Mouse (Mus musculus) forebrain, postnatal 0 days (tissue): ENCODE measurements around the gene Elmo3. TPM values are rescaled to one million over a fixed set of nuclear protein-coding genes. Genes with fewer than 3 reads are reported as not detected.

Experiments used
- ATAC-seq: fragments of 200-750 bp; cut with Nextera tagmentation; 2 replicates; pipeline ENCODE4 v1.8.0; 2017; ENCODE audit warnings: mild to moderate bottlenecking, moderate library complexity
- DNase-seq: peaks from one replicate; pipeline ENCODE4 v3.0.0-alpha.2; 2015
- H3K27ac ChIP-seq: fragments of 300-500 bp; sonication (generic); 2 replicates; pipeline ENCODE4 v1.5.1; 2014; ENCODE audit warnings: low read depth, mild to moderate bottlenecking, antibody characterized with exemption, low read length, moderate library complexity, mixed read lengths
- H3K27me3 ChIP-seq: fragments of 300-500 bp; sonication (generic); 2 replicates; pipeline ENCODE4 v1.6.1; 2014; ENCODE audit warnings: mild to moderate bottlenecking, low read length, mixed read lengths; ENCODE audit not compliant: insufficient read depth
- H3K36me3 ChIP-seq: fragments of 300-500 bp; sonication (generic); 2 replicates; pipeline ENCODE4 v1.6.1; 2014; ENCODE audit warnings: mild to moderate bottlenecking, moderate library complexity; ENCODE audit not compliant: insufficient read depth
- H3K4me1 ChIP-seq: fragments of 300-500 bp; sonication (generic); 2 replicates; pipeline ENCODE4 v1.6.1; 2014; ENCODE audit warnings: antibody characterized with exemption; ENCODE audit not compliant: insufficient read depth
- H3K4me2 ChIP-seq: fragments of 300-500 bp; sonication (generic); 2 replicates; pipeline ENCODE4 v1.6.1; 2014; ENCODE audit warnings: low read depth, mild to moderate bottlenecking, moderate library complexity
- H3K4me3 ChIP-seq: fragments of 300-500 bp; sonication (generic); 2 replicates; pipeline ENCODE4 v1.5.1; 2014; ENCODE audit warnings: low read depth, low read length, mixed read lengths
- H3K9ac ChIP-seq: fragments of 300-500 bp; sonication (generic); 2 replicates; pipeline ENCODE4 v1.6.1; 2014; ENCODE audit warnings: mild to moderate bottlenecking
- H3K9me3 ChIP-seq: fragments of 300-500 bp; sonication (generic); 2 replicates; pipeline ENCODE4 v1.6.1; 2016; ENCODE audit warnings: low read length
- CTCF ChIP-seq: sonication (generic); IDR thresholded peaks from 2 replicates; pipeline ENCODE4 v1.5.1; 2016; ENCODE audit warnings: antibody characterized with exemption, control low read depth, low read depth
- WGBS: fragments of 180-500 bp; shearing (Covaris S2); extraction: QIAGEN DNeasy Blood & Tissue Kit; methylation state at CpG from one replicate; pipeline ENCODE4 v1.1.7; 2014; 5-methylcytosine and 5-hydroxymethylcytosine counted together
- polyA plus RNA-seq: library from polyadenylated mRNA; unstranded; fragments of >200 nt; fragmentation: Nextera tagmentation; extraction: Ambion mirVana; gene quantifications from 2 replicates; pipeline ENCODE4 v1.2.1, GENCODE M21; 2015
- total RNA-seq: library from RNA; depleted of rRNA; stranded (reverse); fragments of >200 nt; gene quantifications from 2 replicates; pipeline ENCODE4 v1.2.3, GENCODE M21; 2014

Elmo3 gene
- total and polyA plus RNA-seq, 2 experiments from 2014 or later: 0.86 to 1.1 TPM

- no peak for TF ChIP-seq CTCF
- WGBS: 96% methylated on average over 13 of the region's 13 CpGs
- peaks cover 65% of the 10 kb centered on the region for H3K36me3 ChIP-seq
Observed at GRCm38 (mm10) chr8:105307670-105308069, 2.3 kb downstream of the Elmo3 start.

GRCm38 (mm10) chr8:105308428-105308827 lies 3.0 kb downstream of the Elmo3 start:
- no peak for ATAC-seq

More at GRCm38 (mm10) chr8:105307670-105308069, 2.3 kb downstream of the Elmo3 start:
- DNase-seq (no peak), ATAC-seq (no peak)
- Histone ChIP-seq H3K9ac (no peak overlapping the region), H3K4me1 (peaks cover 4% of the 10 kb centered on the region; the same call in 1 of the 2 replicates), H3K27ac (no peak overlapping the region), H3K27me3 (no peaks in the 10 kb centered on the region), H3K4me2 (no peak overlapping the region), H3K4me3 (no peak overlapping the region), H3K9me3 (no peaks in the 10 kb centered on the region)

DNA sequence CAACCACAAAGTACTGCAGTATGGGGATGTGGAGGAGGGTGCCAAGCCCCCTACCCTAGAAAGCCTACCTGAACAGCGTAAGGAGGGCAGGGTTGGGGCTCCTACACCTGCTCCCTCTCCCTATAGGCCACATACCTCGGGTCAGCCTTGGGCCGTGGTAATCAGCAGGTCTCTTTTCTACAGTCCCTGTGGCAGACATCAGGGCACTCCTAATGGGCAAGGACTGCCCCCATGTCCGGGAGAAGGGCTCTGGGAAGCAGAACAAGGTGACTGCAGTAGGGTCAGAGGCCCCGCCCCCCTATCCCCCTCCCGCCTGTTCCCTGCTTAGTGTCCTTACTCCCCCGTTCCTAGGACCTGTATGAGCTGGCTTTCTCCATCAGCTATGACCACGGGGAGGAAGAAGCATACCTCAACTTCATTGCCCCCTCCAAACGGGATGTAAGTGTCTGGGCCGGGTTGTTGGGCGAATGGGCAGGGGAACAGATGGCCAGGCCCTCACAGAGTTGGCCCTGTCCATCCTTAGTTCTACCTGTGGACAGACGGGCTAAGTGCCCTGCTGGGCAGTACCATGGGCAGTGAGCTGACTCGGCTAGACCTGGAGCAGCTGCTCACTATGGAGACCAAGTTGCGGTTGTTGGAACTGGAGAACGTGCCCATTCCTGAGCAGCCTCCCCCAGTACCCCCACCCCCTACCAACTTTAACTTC lies 3.9 kb downstream of the Elmo3 start:
- H3K36me3 ChIP-seq: peaks cover 67% of the 10 kb centered on the region
- H3K27me3 ChIP-seq: no peaks in the 10 kb centered on the region
- no peak overlapping the region for H3K27ac ChIP-seq
- H3K4me3 ChIP-seq: no peak overlapping the region
- no peaks in the 10 kb centered on the region for H3K9me3 ChIP-seq
- WGBS: 81% methylated on average over 15 of the region's 15 CpGs
- DNase-seq: no peak
- H3K4me1 ChIP-seq: peaks cover 4% of the 10 kb centered on the region; the same call in 1 of the 2 replicates
- no peak overlapping the region for H3K9ac ChIP-seq
- no peak overlapping the region for H3K4me2 ChIP-seq
- no peak for TF ChIP-seq CTCF
- no peak for ATAC-seq

More at GRCm38 (mm10) chr8:105308428-105308827, 3.0 kb downstream of the Elmo3 start:
- Histone ChIP-seq H3K9ac (no peak overlapping the region), H3K9me3 (no peaks in the 10 kb centered on the region), H3K27me3 (no peaks in the 10 kb centered on the region), H3K27ac (no peak overlapping the region), H3K4me3 (no peak overlapping the region), H3K36me3 (peaks cover 66% of the 10 kb centered on the region), H3K4me2 (no peak overlapping the region), H3K4me1 (peaks cover 4% of the 10 kb centered on the region; the same call in 1 of the 2 replicates)
- whole genome bisulfite sequencing: 92% methylated on average over 10 of the region's 10 CpGs
- DNase-seq: no peak
- TF ChIP-seq CTCF: no peak

GRCm38 (mm10) chr8:105310118-105310517 lies 4.7 kb downstream of the Elmo3 start:
- H3K4me3 ChIP-seq: no peak overlapping the region
- H3K4me1 ChIP-seq: peaks cover 4% of the 10 kb centered on the region; the same call in 1 of the 2 replicates
- H3K9ac ChIP-seq: no peak overlapping the region
- WGBS: 89% methylated on average over 8 of the region's 8 CpGs
- DNase-seq: no peak
- H3K27me3 ChIP-seq: no peaks in the 10 kb centered on the region
- H3K9me3 ChIP-seq: no peaks in the 10 kb centered on the region
- H3K27ac ChIP-seq: no peak overlapping the region
- H3K4me2 ChIP-seq: no peak overlapping the region
- TF ChIP-seq CTCF: no peak
- peaks cover 68% of the 10 kb centered on the region for H3K36me3 ChIP-seq
- no peak for ATAC-seq

DNA sequence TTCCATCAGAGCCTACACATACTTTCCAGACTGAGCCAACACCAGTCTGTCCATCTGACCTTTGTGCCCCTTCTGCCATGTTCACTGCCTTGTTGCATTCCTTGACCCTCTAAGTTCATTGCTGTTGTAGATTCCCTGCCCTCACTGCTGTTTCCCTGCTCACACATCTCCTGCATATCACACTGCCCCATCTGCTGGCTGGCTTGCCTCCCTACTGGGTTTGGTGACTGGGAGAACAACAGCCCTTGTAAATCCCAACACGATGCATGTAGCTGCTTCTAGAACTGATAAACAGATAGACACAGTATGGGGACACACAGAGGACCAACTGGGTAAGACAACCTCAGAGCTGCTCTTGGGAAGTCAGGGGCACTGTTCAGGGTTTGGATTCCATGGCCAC lies 6.3 kb downstream of the Elmo3 start:
- H3K4me1 ChIP-seq: no peaks in the 10 kb centered on the region
- 0 out of 2 replicates have a peak, but pooled peaks have one; percentile 16 for ATAC-seq

GRCm38 (mm10) chr8:105312891-105313481 lies 7.6 kb downstream of the Elmo3 start:
- WGBS: 86% methylated on average over 8 of the region's 8 CpGs
- no peaks in the 10 kb centered on the region for H3K9me3 ChIP-seq

More for the DNA sequence above, 6.3 kb downstream of the Elmo3 start:
- H3K27me3 ChIP-seq: no peaks in the 10 kb centered on the region
- no peak overlapping the region for H3K4me3 ChIP-seq
- 0 out of 2 replicates have a peak, but pooled peaks have one; percentile 28 for TF ChIP-seq CTCF
- H3K36me3 ChIP-seq: peaks cover 76% of the 10 kb centered on the region
- H3K27ac ChIP-seq: no peak overlapping the region
- WGBS: 89% methylated on average over 1 of the region's 1 CpGs
- H3K9me3 ChIP-seq: no peaks in the 10 kb centered on the region
- no peak overlapping the region for H3K9ac ChIP-seq
- no peak overlapping the region for H3K4me2 ChIP-seq
- no peak for DNase-seq

More at GRCm38 (mm10) chr8:105312891-105313481, 7.6 kb downstream of the Elmo3 start:
- Histone ChIP-seq H3K36me3 (peaks cover 74% of the 10 kb centered on the region), H3K4me2 (no peak overlapping the region), H3K27ac (no peak overlapping the region), H3K9ac (no peak overlapping the region), H3K4me3 (no peak overlapping the region), H3K27me3 (no peaks in the 10 kb centered on the region), H3K4me1 (no peaks in the 10 kb centered on the region)
- TF ChIP-seq CTCF: no peak
- ATAC-seq (no peak), DNase-seq (no peak)
